Mouse (Mus musculus) brown adipose tissue, adult 24 weeks (tissue): ENCODE measurements around the gene Taar8c. TPM values are rescaled to one million over a fixed set of nuclear protein-coding genes. Genes with fewer than 3 reads are reported as not detected.
"Not testable (repeated sequence)": the region's sequence is repeated elsewhere in the genome, so short reads cannot be mapped to it uniquely, and the experiment has no call there.

Experiments used
- H3K27ac ChIP-seq: fragments of 200-500 bp; replicated peaks from 2 replicates; pipeline ENCODE4 v1.5.1; 2012; ENCODE audit warnings: low read depth, mild to moderate bottlenecking, low read length
- H3K4me1 ChIP-seq: fragments of 200-500 bp; 2 replicates; pipeline ENCODE4 v1.6.1; 2012; ENCODE audit warnings: low read length, mixed read lengths; ENCODE audit not compliant: control insufficient read depth, insufficient read depth, insufficient read length
- H3K4me3 ChIP-seq: fragments of 200-500 bp; 2 replicates; pipeline ENCODE4 v1.5.1; 2012; ENCODE audit warnings: low read depth, mild to moderate bottlenecking, low read length, moderate library complexity; ENCODE audit not compliant: insufficient read depth
- polyA plus RNA-seq: library from polyadenylated mRNA; stranded (reverse); fragments of >200 nt; gene quantifications from 2 replicates; pipeline ENCODE4 v1.2.4, GENCODE M21; 2012; ENCODE audit not compliant: missing spikeins, insufficient read depth, insufficient read length

Gene Taar8c
- polyA plus RNA-seq, 1 experiment: not detected

- H3K27ac ChIP-seq, H3K4me1 ChIP-seq, H3K4me3 ChIP-seq: not testable (repeated sequence)
Observed at GRCm38 (mm10) chr10:24097010-24097409, 4.7 kb downstream of the Taar8c start.

- no peak within 1 kb of the TSS for H3K4me3 ChIP-seq
- H3K27ac ChIP-seq: no peak within 1 kb of the TSS
- no peaks in the 10 kb centered on the region for H3K4me1 ChIP-seq
Observed at GRCm38 (mm10) chr10:24092194-24092593, 9.5 kb downstream of the Taar8c start, which contains the start of gene Taar8b. Taar8b (minus strand) TSS chr10:24092294.

- Histone ChIP-seq H3K4me3 (no peak overlapping the region), H3K27ac (no peak overlapping the region), H3K4me1 (no peaks in the 10 kb centered on the region)
Observed at GRCm38 (mm10) chr10:24087168-24087567, 14.5 kb downstream of the Taar8c start.

GRCm38 (mm10) chr10:24086555-24086954 is 15.2 kb downstream of the Taar8c start:
- no peaks in the 10 kb centered on the region for H3K4me1 ChIP-seq

GRCm38 (mm10) chr10:24085936-24086335 is 15.8 kb downstream of the Taar8c start:
- Histone ChIP-seq H3K4me3 (no peak overlapping the region), H3K27ac (no peak overlapping the region), H3K4me1 (no peaks in the 10 kb centered on the region)

More at GRCm38 (mm10) chr10:24086555-24086954, 15.2 kb downstream of the Taar8c start:
- Histone ChIP-seq H3K27ac (no peak overlapping the region), H3K4me3 (no peak overlapping the region)

- no peak overlapping the region for H3K27ac ChIP-seq
- H3K4me3 ChIP-seq: no peak overlapping the region
- H3K4me1 ChIP-seq: no peaks in the 10 kb centered on the region
Observed at GRCm38 (mm10) chr10:24080166-24080565, 21.5 kb downstream of the Taar8c start.

GRCm38 (mm10) chr10:24076200-24076599 is 25.5 kb downstream of the Taar8c start, which contains the start of gene Taar8a:
Taar8a (plus strand) TSS chr10:24076500.
- H3K4me1 ChIP-seq, H3K27ac ChIP-seq, H3K4me3 ChIP-seq: not testable (repeated sequence)

DNA sequence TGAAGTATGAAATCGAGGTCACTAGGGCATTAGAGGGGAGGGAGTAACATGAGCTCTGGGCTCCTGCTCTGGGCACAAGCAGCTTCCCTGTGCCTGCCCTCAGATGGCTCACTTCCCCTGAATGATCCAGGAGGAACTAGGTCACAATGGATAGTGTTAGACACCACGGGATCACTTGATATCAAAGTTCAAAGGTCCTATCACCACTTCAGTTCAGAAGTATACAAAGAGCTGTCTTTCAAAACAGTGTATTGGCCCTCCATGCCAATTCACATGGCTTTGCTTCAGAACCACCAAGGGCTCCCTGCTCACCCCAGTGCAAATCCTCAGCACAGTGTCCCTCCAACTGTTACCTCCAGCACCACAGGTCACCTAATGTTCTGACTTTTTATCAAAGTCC is 27.0 kb downstream of the Taar8c start:
- H3K4me1 ChIP-seq, H3K27ac ChIP-seq: not testable (repeated sequence)

GRCm38 (mm10) chr10:24058986-24059385 is 42.7 kb downstream of the Taar8c start:
- Histone ChIP-seq H3K27ac (no peak overlapping the region), H3K4me1 (no peaks in the 10 kb centered on the region), H3K4me3 (no peak overlapping the region)

More for the DNA sequence above, 27.0 kb downstream of the Taar8c start:
- H3K4me3 ChIP-seq: not testable (repeated sequence)

DNA sequence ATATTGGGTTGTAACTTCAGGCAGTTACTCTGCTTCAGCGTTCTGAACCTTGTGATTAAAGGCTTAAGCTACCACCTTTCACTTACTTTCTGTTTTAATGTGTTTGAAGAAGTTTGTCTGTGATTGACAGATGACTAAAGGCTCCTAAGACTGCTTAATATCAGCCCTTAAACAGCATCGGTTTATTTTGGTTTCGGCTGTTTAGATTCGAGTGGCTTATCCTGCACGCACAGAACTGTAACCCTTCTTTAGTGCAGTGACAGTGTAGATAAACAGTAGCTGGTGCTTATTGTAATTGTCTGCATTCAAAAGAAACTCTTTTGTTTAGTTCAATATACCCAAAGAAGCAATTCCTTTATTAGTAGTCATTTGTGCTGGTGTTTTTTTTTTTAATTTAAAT is 49.7 kb downstream of the Taar8c start:
- H3K4me3 ChIP-seq: no peak overlapping the region

More for the DNA sequence above, 49.7 kb downstream of the Taar8c start:
- Histone ChIP-seq H3K27ac (no peak overlapping the region), H3K4me1 (no peaks in the 10 kb centered on the region)

Other genes with a start within 250 kb of the Taar8c start
- gene Vnn1, start 207.2 kb downstream of the Taar8c start, polyA plus RNA-seq: 1.4 and 2.2 TPM in 2 replicates
- not detected in 2 replicates for gene Taar1, start 181.6 kb downstream of the Taar8c start, polyA plus RNA-seq
- gene Taar2, start 163.3 kb downstream of the Taar8c start, polyA plus RNA-seq: not detected in 2 replicates
- gene Taar3, start 152.4 kb downstream of the Taar8c start, polyA plus RNA-seq: not detected in 2 replicates
- gene Taar4, start 141.4 kb downstream of the Taar8c start, polyA plus RNA-seq: not detected in 2 replicates
- not detected in 2 replicates for gene Taar5, start 131.2 kb downstream of the Taar8c start, polyA plus RNA-seq
- not detected in 2 replicates for gene Taar6, start 116.3 kb downstream of the Taar8c start, polyA plus RNA-seq
- not detected in 2 replicates for gene Taar7a, start 108.4 kb downstream of the Taar8c start, polyA plus RNA-seq
- not detected in 2 replicates for gene Taar7b, start 102.0 kb downstream of the Taar8c start, polyA plus RNA-seq
- not detected in 2 replicates for gene Taar7d, start 74.7 kb downstream of the Taar8c start, polyA plus RNA-seq
- gene Taar7e, start 64.3 kb downstream of the Taar8c start, polyA plus RNA-seq: not detected in 2 replicates
- gene Taar7f, start 52.4 kb downstream of the Taar8c start, polyA plus RNA-seq: not detected in 2 replicates
- gene Taar8a, start 25.4 kb downstream of the Taar8c start, polyA plus RNA-seq: not detected in 2 replicates
- not detected in 2 replicates for gene Taar8b, start 9.6 kb downstream of the Taar8c start, polyA plus RNA-seq
- gene Taar9, start 7.6 kb upstream of the Taar8c start, polyA plus RNA-seq: not detected in 2 replicates
- gene Stx7, start 47.4 kb upstream of the Taar8c start, polyA plus RNA-seq: 35.7 and 40.4 TPM in 2 replicates
- gene Moxd1, start 121.6 kb upstream of the Taar8c start, polyA plus RNA-seq: 0.55 TPM in 1 of 2 replicates, not detected in the other